Mouse (Mus musculus) small intestine, adult 2 months (tissue): ENCODE measurements around the gene Aipl1.

ENCODE experiments used
- CTCF ChIP-seq: fragments of 200-500 bp; IDR thresholded peaks from 2 replicates; pipeline ENCODE4 v1.5.1; 2012; ENCODE audit warnings: low read depth, mild to moderate bottlenecking, control low read depth, inconsistent platforms, low read length, moderate library complexity, mixed read lengths; ENCODE audit not compliant: insufficient replicate concordance, insufficient read length; ENCODE audit errors: extremely low read depth
- POLR2A ChIP-seq: fragments of 200-500 bp; IDR thresholded peaks from 2 replicates; pipeline ENCODE4 v1.6.1; 2012; ENCODE audit warnings: low read depth, mild to moderate bottlenecking, control low read depth, inconsistent platforms, low read length, moderate library complexity

GRCm38 (mm10) chr11:72025843-72026242 is 11.5 kb downstream of the Aipl1 start:
- TF ChIP-seq POLR2A = no peak
- TF ChIP-seq CTCF = no peak
